Mouse (Mus musculus) neutrophil, adult 5-6 weeks (primary cell): ENCODE measurements around the gene Cacna1h. TPM values are rescaled to one million over a fixed set of nuclear protein-coding genes. Genes with fewer than 3 reads are reported as not detected.

Experiments used
- ATAC-seq: fragments of 151-379, 151-347 bp; 2 replicates; pipeline ENCODE4 v1.8.0; 2017; ENCODE audit warnings: mild to moderate bottlenecking, moderate TSS enrichment; ENCODE audit not compliant: insufficient number of reproducible peaks, poor library complexity, low FRiP score, severe bottlenecking; ENCODE audit errors: extremely low read depth
- total RNA-seq: library from RNA; stranded (forward); fragments of 200-1000 nt; gene quantifications from 2 replicates; pipeline ENCODE4 v1.2.3, GENCODE M21; 2017

The Cacna1h gene
- total RNA-seq, 1 experiment from 2014 or later: 1.5 TPM

DNA sequence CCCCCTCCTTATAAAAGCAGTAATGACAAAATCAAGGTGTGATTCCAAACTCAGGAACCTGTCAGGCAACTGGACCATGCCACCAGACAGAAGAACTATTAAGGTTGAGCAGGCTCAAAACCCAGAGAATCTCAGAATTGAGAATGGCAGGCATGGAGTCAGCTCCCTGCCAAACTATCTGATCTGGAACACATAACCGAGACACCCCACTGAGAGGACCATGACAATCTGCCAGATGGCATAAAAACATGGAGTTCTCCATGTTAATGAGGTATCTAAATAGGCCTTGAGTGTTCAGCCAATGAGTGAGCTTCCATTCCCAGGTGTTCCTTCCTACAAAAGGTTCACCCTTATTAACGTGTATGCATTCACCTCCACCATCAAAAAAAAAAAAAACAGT, 72.3 kb downstream of the Cacna1h start:
- no peak for ATAC-seq

DNA sequence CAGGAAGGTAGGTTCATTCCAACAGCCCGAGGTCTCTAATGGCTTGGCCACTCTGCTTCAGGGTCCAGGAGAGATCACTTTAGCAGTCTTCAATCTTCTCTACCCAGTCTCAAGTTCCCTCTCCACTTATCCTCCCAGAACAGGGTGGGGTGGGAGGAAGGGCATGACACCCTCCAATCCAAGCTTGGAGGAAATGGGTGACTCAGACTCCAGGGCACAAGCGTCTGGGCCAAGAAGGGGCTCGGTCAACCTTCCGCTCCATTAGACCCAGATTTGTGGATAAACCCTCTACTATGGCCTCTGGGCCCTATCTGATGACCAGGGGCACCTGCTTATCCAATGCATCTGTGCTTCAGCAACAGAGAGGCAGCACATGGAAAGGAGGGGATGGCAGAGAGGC, 88.1 kb downstream of the Cacna1h start, which contains the start of gene Tpsab1:
TSS of gene Tpsab1 (minus strand) at position 101 of the 400 bp plus-strand sequence.
- no peak for ATAC-seq

DNA sequence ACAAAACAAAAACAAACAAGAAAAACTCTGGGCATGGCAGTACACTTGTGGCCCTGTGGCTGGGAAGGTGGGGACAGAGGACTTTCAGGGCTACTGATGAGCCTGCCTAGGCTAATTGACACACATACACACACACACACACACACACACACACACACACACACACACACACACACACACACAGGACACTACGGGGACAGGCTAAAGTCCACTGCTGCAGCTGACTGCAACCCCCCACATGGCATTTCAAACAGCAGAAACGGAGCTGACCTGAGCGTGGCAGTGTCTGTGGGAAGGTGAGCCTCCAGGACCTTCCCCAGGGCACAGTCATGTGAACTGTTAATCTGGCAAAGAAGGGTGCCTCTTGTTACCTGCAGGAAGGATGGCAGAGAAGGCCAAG, 92.1 kb downstream of the Cacna1h start:
- no peak for ATAC-seq

DNA sequence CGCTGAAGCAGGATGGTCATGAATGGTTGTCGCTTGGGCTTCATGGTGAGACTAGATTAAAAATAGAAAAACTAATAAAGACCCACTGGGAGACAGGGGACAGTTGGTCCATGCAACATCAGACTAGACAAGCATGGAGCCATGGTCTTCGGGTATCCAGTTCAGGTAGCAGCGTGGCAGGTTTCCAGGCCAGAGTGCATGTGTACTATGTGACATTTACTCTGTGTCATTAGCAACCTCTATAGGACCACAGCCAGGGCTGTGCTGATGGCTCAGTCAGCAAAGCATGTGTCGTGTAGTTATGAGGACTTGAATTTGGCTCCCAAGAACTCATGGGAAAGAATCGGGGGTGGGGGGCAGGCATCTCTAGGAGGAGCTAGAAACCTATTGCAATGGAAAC, 93.6 kb downstream of the Cacna1h start:
- ATAC-seq: no peak

DNA sequence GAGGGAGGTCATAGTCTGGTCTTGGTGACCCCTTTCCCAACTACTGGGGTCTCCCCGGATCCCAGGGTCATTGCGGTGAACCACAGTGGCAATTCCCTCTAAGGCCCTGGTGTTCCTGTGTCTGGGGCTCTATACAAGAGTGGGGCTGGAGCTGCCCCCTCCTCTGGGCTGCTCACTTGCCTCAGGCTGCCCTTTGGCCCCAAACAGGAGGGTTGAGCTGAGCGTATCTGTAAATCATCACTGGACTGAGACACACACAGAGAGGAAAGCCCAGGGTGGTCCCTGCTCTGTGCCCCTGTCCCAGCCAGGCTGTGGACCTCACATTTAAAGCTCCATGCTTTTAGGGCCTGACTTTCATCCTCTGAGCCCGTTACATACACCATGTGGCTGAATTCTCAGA, 95.4 kb downstream of the Cacna1h start:
- no peak for ATAC-seq

DNA sequence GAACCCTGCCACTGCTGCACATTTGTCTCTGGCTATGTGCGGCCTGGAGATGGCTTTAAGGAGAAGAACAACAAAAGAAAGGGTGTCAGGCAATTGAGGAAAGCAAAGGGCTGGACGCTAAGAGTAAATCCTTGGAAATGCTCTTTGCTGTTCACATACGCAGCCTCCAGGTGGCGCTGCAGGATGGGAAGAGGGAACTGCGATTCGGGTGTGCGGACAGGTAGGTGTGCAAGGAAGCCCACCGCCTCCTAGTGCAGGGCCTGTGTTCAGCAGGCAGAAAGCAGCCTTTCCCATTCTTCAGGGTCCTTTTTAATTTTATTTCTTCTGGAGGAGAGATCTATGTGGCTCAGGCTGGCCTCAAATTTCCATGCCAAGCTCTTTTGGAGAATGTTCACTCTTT, 99.6 kb downstream of the Cacna1h start:
- no peak for ATAC-seq

DNA sequence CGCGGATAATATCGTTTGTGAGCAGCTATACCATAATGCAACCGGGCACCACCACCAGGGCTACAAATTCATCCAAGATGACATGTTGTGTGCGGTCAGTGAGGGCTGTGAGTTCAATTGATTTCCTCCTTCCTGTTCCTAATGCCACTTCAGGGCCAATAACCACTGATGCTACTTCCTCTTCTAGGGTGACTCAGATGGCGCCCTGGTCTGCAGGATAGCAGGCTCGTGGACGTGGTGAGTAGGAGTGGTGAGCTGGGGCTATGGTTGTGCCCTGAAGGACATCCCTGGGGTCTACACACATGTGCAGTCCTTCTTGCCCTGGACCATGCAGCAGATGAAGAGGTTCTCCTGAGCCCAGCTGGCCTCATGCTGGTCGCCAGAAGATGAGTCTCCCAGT, 101.3 kb downstream of the Cacna1h start:
- no peak for ATAC-seq

Other genes with a start within 250 kb of the Cacna1h start
- gene BC003965, start 249.2 kb downstream of the Cacna1h start, total RNA-seq: 6.8 TPM in 2 replicates
- gene Unkl, start 245.4 kb downstream of the Cacna1h start, total RNA-seq: 20.4 and 23.8 TPM in 2 replicates
- 14.4 and 19.4 TPM in 2 replicates for gene Gnptg, start 193.7 kb downstream of the Cacna1h start, total RNA-seq
- 19.8 and 20.5 TPM in 2 replicates for gene Tsr3, start 193.6 kb downstream of the Cacna1h start, total RNA-seq
- 5.4 and 7.8 TPM in 2 replicates for gene Baiap3, start 177.4 kb downstream of the Cacna1h start, total RNA-seq
- gene Ube2i, start 159.2 kb downstream of the Cacna1h start, total RNA-seq: 303 and 329 TPM in 2 replicates
- gene Prss34, start 135.4 kb downstream of the Cacna1h start, total RNA-seq: 0.58 TPM in 1 of 2 replicates, not detected in the other
- gene Prss28, start 125.1 kb downstream of the Cacna1h start, total RNA-seq: not detected in 2 replicates
- not detected in 2 replicates for gene Prss29, start 115.1 kb downstream of the Cacna1h start, total RNA-seq
- not detected in 2 replicates for gene Tpsab1, start 88.2 kb downstream of the Cacna1h start, total RNA-seq
- gene Tpsb2, start 67.5 kb downstream of the Cacna1h start, total RNA-seq: not detected in 2 replicates
- not detected in 2 replicates for gene Tpsg1, start 64.5 kb downstream of the Cacna1h start, total RNA-seq
- not detected in 2 replicates for gene Tekt4, start 20.8 kb upstream of the Cacna1h start, total RNA-seq
- gene Sstr5, start 63.5 kb upstream of the Cacna1h start, total RNA-seq: not detected in 2 replicates
- gene Sox8, start 136.9 kb upstream of the Cacna1h start, total RNA-seq: not detected in 2 replicates
- gene Lmf1, start 145.3 kb upstream of the Cacna1h start, total RNA-seq: 10.9 and 11.8 TPM in 2 replicates